Mouse (Mus musculus): ENCODE data around the gene Prkd2.
A peak's percentile ranks its signal among the peaks of the same experiment; 100 is the strongest.

Prkd2 gene

DNA sequence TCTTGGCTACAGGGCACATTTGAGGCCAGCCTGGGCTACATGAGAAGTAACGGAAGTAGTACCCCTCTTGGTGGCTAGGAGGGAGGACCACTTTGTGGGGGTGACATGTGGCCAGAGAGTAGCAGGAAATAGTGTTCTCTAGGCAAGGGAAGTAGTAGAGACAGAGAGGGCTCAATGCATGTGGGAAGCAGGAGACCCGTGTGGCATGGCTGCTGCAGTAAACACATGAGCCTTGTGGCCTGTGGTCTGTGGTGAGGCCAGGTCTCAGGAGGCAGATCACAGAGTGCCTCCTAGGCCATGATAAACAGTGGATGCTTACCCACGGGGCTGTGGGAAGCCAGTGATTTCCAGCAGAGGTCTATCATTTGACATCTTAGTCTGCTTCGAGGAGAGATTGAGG, 15.4 kb upstream of the Prkd2 start:
- DNase-seq, result no peak

- peak; percentile 63 for DNase-seq
Measured at GRCm38 (mm10) chr7:16830449-16830848, 12.3 kb upstream of the Prkd2 start.

DNA sequence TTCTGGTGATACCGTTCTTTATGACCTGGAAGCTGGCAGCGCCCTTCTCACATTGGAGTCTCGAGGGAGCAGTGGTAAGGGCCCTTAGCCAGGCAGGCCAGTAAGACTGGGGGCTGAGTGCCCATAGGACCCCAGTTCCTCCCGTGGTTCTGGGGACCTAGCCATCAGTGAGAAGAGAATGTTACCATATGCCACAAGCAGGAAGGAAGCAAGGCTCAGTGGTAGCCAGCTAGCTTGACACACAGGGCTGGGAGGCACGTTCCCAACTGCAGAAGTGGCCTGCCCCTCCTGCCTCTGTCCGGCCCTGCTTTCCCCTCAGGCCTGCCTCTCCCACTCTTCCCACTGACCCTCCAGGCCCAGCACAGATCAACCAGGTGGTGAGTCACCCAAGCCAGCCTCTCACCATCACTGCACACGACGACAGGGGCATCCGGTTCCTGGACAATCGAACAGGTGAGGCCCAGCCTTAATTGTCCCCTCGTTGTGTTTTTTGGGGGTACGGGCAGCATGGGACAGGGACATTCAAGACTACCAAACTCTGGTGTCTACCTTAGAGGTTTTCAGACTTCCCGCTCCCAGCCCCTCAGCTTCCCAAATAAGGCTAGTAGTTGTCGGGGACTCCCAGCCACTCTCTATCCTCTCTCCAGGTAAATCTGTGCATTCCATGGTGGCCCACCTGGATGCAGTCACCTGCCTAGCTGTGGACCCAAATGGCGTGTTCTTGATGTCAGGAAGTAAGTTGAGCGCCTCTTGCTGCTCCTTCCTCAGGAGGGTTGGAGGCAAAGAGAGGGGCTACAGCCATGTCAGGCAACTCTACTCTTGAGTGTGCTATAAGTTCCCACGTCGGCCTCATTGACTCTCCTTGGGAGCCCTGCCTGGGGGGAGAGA, 4.5 kb upstream of the Prkd2 start:
- no peak for DNase-seq

- DNase-seq, result no peak
Measured at GRCm38 (mm10) chr7:16838804-16839426, 3.8 kb upstream of the Prkd2 start.

DNA sequence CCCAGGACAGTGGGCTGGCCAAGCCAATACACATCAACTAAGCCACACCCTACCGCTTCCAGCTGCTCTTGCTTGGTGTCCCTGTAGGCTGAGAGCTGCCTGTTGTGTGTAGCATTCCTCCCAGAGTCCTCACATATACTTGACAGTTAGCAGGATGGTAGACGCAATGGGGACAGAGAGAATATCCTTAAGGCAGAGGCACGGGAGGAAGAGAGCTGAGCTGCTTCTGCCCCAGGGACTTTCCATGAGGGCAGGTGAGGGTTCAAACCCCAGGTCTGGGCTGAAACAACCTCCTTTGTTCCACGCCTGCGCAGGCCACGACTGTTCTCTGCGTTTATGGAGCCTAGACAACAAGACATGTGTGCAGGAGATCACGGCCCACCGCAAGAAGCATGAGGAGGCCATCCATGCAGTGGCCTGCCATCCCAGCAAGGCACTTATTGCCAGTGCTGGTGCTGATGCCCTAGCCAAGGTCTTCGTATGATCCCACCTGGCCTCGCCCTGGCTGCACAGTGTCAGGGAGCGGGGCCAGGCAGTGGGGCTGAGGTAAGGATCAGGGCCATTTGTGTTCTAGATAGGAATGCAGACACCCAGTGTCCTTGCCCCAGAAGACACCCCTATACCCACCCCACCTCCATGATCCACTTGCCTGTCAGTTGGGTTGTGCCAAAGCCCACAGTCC, 3.1 kb upstream of the Prkd2 start:
- no peak for DNase-seq

- DNase-seq, result no peak
Measured at GRCm38 (mm10) chr7:16840109-16840491, 2.6 kb upstream of the Prkd2 start.

DNA sequence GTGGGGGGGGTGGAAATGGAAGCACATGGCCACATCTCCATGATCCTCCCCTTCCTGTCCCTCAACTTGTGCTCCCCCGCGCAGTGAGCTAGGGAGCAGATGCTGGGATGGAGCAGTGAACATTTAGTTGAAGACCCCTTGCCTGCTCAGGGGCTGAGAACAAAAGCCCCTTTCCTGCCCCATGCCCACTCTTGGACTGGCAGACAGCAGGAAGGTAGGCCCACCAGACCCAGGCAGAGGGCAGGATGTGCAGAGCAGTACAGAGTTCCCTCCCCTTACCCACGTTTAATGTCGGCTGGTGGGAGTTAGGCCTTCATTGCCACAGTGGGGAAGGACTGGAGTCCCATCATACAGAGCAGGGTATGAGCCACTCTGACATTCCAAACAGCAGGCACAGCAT, 1.6 kb upstream of the Prkd2 start:
- no peak for DNase-seq

GRCm38 (mm10) chr7:16841561-16842560, 841 bp upstream of the Prkd2 start:
- peak; percentile 18 for DNase-seq

GRCm38 (mm10) chr7:16843441-16844171, 904 bp downstream of the Prkd2 start:
- peak; percentile 41 for DNase-seq

DNA sequence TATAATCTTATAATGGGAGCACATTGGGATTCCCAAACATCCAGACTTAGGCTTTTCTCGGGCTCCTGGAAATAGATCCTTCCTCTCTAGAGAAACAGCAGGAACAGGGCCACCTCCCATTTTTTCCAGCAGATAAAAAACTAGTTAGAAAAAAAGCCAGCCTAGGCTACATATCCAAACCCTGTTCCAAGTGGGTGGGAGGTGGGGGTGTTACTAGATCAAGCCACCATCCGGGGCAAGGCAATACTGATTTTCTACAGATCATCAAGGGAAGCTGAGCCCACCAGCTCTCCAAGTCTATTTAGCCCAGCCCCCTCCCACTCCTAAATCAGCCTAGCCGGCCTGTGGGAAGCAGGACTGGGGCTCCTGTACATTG, 2.0 kb downstream of the Prkd2 start:
- DNase-seq, result peak; percentile 21

DNA sequence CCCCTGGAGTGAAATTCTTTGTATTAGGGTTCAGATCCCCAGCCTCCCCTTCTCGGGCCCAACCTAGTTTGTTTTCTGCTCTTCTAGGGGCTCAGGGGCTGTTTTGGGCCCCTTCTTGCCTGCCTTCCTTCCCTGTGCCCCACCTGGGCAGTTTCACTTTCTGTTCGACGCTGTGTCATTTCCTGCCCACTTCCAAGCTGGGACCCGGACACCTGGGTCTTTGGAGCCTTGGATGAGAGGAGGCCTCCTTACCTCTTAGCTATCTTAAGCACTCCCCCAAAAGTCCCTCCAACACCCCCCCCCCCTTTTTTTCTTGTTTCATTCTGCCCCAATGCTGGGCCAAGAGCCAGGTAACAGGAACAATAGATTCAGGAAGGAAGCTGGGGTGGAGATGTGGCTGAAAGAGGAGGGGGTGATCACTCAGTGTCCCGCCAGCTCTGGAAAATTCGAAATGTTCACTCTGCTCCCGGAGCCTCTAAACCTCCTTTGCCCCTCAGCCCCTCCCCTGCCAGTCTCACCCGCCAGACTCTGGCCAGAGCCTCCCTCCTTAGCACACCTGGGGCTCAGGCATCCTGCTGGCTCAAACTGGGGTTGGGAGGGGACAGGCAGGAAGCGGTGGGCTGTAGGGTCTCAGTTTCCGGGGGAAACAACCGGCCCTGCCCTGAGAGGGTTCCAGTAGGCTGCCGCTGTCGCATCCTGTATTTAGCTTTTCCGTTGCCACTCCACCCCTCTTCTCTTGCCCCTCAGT, 2.5 kb downstream of the Prkd2 start:
- peak; percentile 56 for DNase-seq

- DNase-seq, result no peak
Measured at GRCm38 (mm10) chr7:16845820-16846167, 3.1 kb downstream of the Prkd2 start.

- DNase-seq, result no peak
Measured at GRCm38 (mm10) chr7:16846775-16847174, 4.1 kb downstream of the Prkd2 start.

DNA sequence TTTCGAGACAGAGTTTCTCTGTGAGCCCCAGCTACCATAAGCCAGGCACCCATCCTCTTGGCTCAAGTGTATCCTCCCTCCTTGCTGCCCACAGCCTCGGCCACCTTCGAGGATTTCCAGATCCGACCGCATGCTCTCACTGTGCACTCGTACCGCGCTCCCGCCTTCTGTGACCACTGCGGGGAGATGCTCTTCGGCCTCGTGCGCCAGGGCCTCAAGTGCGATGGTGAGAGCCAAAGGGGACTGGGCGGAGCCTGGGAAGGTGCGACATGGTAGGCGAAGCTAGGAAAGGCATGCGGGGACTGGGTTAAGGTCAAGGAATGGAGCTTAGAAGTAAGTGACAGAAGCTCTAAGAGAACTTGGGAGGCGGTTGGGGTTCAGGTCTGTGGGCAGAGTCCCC, 4.8 kb downstream of the Prkd2 start:
- DNase-seq, result no peak

- DNase-seq, result peak; percentile 51
Measured at GRCm38 (mm10) chr7:16848579-16848978, 5.9 kb downstream of the Prkd2 start.

DNA sequence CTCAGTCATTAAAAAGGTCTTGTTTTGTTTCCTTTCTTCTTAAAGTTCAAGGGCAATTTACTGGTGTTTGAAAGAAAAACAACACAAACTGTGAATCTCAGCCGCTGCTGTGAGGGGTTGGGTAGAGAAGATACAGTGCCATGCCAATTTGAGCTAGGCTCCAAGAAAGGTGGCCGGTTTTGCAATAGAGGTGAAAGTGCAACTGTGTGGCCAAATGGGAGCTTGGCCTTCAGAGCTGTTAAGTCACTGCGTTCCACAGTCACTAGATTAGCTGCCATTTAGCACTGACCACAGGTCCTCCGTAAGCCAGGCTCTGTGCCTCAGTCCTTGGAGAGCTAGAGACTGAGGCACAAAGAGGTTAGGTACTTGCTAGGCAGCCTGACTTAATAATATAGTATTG, 8.9 kb downstream of the Prkd2 start:
- no peak for DNase-seq

GRCm38 (mm10) chr7:16853302-16853831, 10.7 kb downstream of the Prkd2 start:
- peak; percentile 19 for DNase-seq

DNA sequence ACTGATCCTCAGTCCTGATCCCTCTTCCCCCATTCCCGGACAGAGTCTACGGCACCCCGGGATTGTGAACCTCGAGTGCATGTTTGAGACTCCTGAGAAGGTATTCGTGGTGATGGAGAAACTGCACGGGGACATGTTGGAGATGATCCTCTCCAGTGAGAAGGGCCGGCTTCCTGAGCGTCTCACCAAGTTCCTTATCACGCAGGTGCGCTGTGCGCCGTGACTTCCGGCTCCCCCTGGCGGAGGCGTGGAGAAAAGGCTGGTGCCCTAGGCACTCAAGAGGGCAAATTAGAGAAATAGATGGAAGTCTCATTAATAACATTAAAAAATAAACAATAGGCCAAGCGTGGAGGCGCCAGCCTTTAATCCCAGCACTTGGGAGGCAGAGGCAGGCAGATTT, 15.6 kb downstream of the Prkd2 start:
- DNase-seq, result peak; percentile 42

DNA sequence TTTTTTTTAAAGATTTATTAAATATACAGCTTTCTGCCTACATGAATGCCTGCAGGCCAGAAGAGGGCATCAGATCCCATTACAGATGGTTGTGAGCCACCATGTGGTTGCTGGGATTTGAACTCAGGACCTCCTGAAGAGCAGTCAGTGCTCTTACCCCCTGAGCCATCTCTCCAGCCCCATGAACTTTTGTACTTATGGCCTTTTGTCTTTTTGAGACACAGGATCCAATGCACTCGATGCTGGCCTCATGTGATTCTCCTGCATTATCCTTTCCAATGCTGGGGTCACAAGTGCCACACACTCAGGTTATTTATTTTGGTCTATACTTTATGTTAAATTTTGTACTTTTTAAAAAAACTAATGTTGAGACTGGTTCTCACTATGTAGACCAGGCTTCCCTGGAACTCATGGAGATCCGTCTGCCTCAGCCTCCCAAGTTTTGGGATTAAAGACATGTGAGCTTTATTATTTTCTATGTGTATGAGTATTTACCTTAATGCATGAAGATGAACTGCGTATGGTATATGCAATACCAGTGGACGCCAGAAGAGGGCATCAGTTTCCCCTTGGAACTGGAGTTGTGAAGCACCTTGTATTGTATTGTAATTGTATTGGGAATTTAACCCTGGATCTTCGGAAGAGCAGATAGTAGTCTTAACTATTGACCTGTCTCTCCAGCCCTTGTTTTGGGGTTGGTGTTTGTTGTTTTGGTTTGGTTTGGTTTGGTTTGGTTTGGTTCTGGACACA, 17.4 kb downstream of the Prkd2 start:
- DNase-seq, result peak; percentile 47

- no peak for DNase-seq
Measured at GRCm38 (mm10) chr7:16867488-16867887, 24.8 kb downstream of the Prkd2 start.

Measured in kidney, adult 9 months (tissue).